Mouse (Mus musculus) T-cell, adult 2 months (primary cell): ENCODE measurements around the gene Zfp949.

ENCODE experiments used
- DNase-seq: peaks from one replicate; pipeline ENCODE4 v3.0.0; 2022; ENCODE audit warnings: low spot score

Zfp949 gene

GRCm38 (mm10) chr9:88547851-88548613 lies at the start of gene Zfp949:
Zfp949 (plus strand) TSS chr9:88548020.
- peak; percentile 79 for DNase-seq

GRCm38 (mm10) chr9:88500112-88500511 lies 47.7 kb upstream of the Zfp949 start:
- DNase-seq = no peak

- DNase-seq = no peak
Measured at GRCm38 (mm10) chr9:88501846-88502245, 46.0 kb upstream of the Zfp949 start.

- no peak for DNase-seq
Measured at GRCm38 (mm10) chr9:88515546-88515945, 32.3 kb upstream of the Zfp949 start.

- DNase-seq = peak; percentile 22
Measured at GRCm38 (mm10) chr9:88516361-88516995, 31.3 kb upstream of the Zfp949 start.

GRCm38 (mm10) chr9:88519390-88520121 lies 28.3 kb upstream of the Zfp949 start:
- no peak for DNase-seq

- DNase-seq = no peak
Measured at GRCm38 (mm10) chr9:88520122-88520848, 27.5 kb upstream of the Zfp949 start.

GRCm38 (mm10) chr9:88520849-88521483 lies 26.9 kb upstream of the Zfp949 start:
- no peak for DNase-seq

- DNase-seq = no peak
Measured at GRCm38 (mm10) chr9:88521961-88522568, 25.8 kb upstream of the Zfp949 start.

- DNase-seq = peak; percentile 95
Measured at GRCm38 (mm10) chr9:88522569-88523334, 25.1 kb upstream of the Zfp949 start.

- DNase-seq = no peak
Measured at GRCm38 (mm10) chr9:88523335-88523668, 24.5 kb upstream of the Zfp949 start.

GRCm38 (mm10) chr9:88524367-88524766 lies 23.5 kb upstream of the Zfp949 start:
- no peak for DNase-seq

GRCm38 (mm10) chr9:88524796-88525195 lies 23.0 kb upstream of the Zfp949 start:
- DNase-seq = no peak

GRCm38 (mm10) chr9:88525341-88525740 lies 22.5 kb upstream of the Zfp949 start:
- DNase-seq = no peak

GRCm38 (mm10) chr9:88527956-88528355 lies 19.9 kb upstream of the Zfp949 start:
- DNase-seq = no peak

- DNase-seq = no peak
Measured at GRCm38 (mm10) chr9:88528736-88529135, 19.1 kb upstream of the Zfp949 start.

- no peak for DNase-seq
Measured at GRCm38 (mm10) chr9:88529571-88529970, 18.2 kb upstream of the Zfp949 start.

- DNase-seq = no peak
Measured at GRCm38 (mm10) chr9:88529979-88530580, 17.7 kb upstream of the Zfp949 start.

GRCm38 (mm10) chr9:88534093-88534492 lies 13.7 kb upstream of the Zfp949 start:
- no peak for DNase-seq

GRCm38 (mm10) chr9:88539546-88540224 lies 8.1 kb upstream of the Zfp949 start:
- no peak for DNase-seq
